Mouse (Mus musculus) lung, adult 2 months (tissue): ENCODE measurements around the gene Olfr1391. TPM values are rescaled to one million over a fixed set of nuclear protein-coding genes. Genes with fewer than 3 reads are reported as not detected.

Source experiments
- DNase-seq: peaks from one replicate; pipeline ENCODE4 v3.0.0; 2022
- H3K4me1 ChIP-seq: fragments of 200-500 bp; 2 replicates; pipeline ENCODE4 v1.6.1; 2011; ENCODE audit warnings: low read length; ENCODE audit not compliant: control insufficient read depth, insufficient read depth
- H3K4me3 ChIP-seq: fragments of 200-500 bp; replicated peaks from 2 replicates; pipeline ENCODE3; 2011; ENCODE audit warnings: low read depth, mild to moderate bottlenecking, control low read depth, low read length; ENCODE audit errors: extremely low read depth
- CTCF ChIP-seq: fragments of 200-500 bp; IDR thresholded peaks from 2 replicates; pipeline ENCODE4 v1.5.1; 2011; ENCODE audit warnings: mild to moderate bottlenecking, low read length, control low read depth; ENCODE audit not compliant: insufficient read depth
- POLR2A ChIP-seq: fragments of 200-500 bp; IDR thresholded peaks from 2 replicates; pipeline ENCODE4 v1.6.1; 2011; ENCODE audit warnings: low read depth, mild to moderate bottlenecking, control low read depth, low read length, borderline replicate concordance; ENCODE audit errors: extremely low read depth
- WGBS: fragments of 180-500 bp; shearing (Covaris S2); methylation state at CpG from one replicate; pipeline ENCODE4 v1.1.7; 2018; 5-methylcytosine and 5-hydroxymethylcytosine counted together
- polyA plus RNA-seq: library from polyadenylated mRNA; depleted of rRNA; stranded (reverse); fragments of >200 nt; gene quantifications from 2 replicates; pipeline ENCODE4 v1.2.3, GENCODE M21; 2012; rRNA removed

The Olfr1391 gene
- polyA plus RNA-seq, 1 experiment: not detected

GRCm38 (mm10) chr11:49334888-49335287 lies 12.3 kb downstream of the Olfr1391 start, which contains the start of gene Olfr1390:
Gene Olfr1390, plus strand, starts transcription at chr11:49335188.
- DNase-seq: no peak
- Histone ChIP-seq H3K4me1 (no peaks in the 10 kb centered on the region), H3K4me3 (no peak within 1 kb of the TSS)
- 87% methylated on average over 1 of the region's 1 CpGs for WGBS
- TF ChIP-seq POLR2A: no peak
- TF ChIP-seq CTCF: no peak

GRCm38 (mm10) chr11:49337150-49337832 lies 14.7 kb downstream of the Olfr1391 start:
- Histone ChIP-seq H3K4me1 (no peaks in the 10 kb centered on the region), H3K4me3 (no peak overlapping the region)
- TF ChIP-seq CTCF: no peak
- no peak for TF ChIP-seq POLR2A
- DNase-seq: no peak
- WGBS: 41% methylated on average over 4 of the region's 4 CpGs

Other genes starting within 250 kb of the Olfr1391 start
- gene Ifi47, start 246.2 kb upstream of the Olfr1391 start, polyA plus RNA-seq: 7.4 and 12.7 TPM in 2 replicates
- 0.17 and 0.26 TPM in 2 replicates for gene Olfr1396, start 207.9 kb upstream of the Olfr1391 start, polyA plus RNA-seq
- not detected in 2 replicates for gene Olfr1395, start 180.5 kb upstream of the Olfr1391 start, polyA plus RNA-seq
- gene Olfr1394, start 168.4 kb upstream of the Olfr1391 start, polyA plus RNA-seq: not detected in 2 replicates
- 1.6 and 2.1 TPM in 2 replicates for gene Btnl9, start 135.6 kb upstream of the Olfr1391 start, polyA plus RNA-seq
- 1.5 and 3.0 TPM in 2 replicates for gene Zfp62, start 119.5 kb upstream of the Olfr1391 start, polyA plus RNA-seq
- 216 and 218 TPM in 2 replicates for gene Mgat1, start 78.6 kb upstream of the Olfr1391 start, polyA plus RNA-seq
- gene Olfr1393, start 44.4 kb upstream of the Olfr1391 start, polyA plus RNA-seq: not detected in 2 replicates
- 0.09 TPM in 1 of 2 replicates, not detected in the other for gene Olfr1392, start 37.5 kb upstream of the Olfr1391 start, polyA plus RNA-seq
- not detected in 2 replicates for gene Olfr10, start 18.0 kb upstream of the Olfr1391 start, polyA plus RNA-seq
- not detected in 2 replicates for gene Olfr1390, start 12.4 kb downstream of the Olfr1391 start, polyA plus RNA-seq
- gene Olfr1389, start 100.3 kb downstream of the Olfr1391 start, polyA plus RNA-seq: not detected in 2 replicates
- 0.07 and 0.08 TPM in 2 replicates for gene Olfr1388, start 113.9 kb downstream of the Olfr1391 start, polyA plus RNA-seq
- gene Olfr1387, start 132.6 kb downstream of the Olfr1391 start, polyA plus RNA-seq: not detected in 2 replicates
- not detected in 2 replicates for gene Olfr1386, start 142.3 kb downstream of the Olfr1391 start, polyA plus RNA-seq
- gene Olfr1385, start 166.3 kb downstream of the Olfr1391 start, polyA plus RNA-seq: not detected in 2 replicates
- not detected in 2 replicates for gene Olfr1384, start 184.0 kb downstream of the Olfr1391 start, polyA plus RNA-seq
- gene Olfr1383, start 196.9 kb downstream of the Olfr1391 start, polyA plus RNA-seq: not detected in 2 replicates
- not detected in 2 replicates for gene Olfr1382, start 205.5 kb downstream of the Olfr1391 start, polyA plus RNA-seq
- gene Olfr1381, start 220.7 kb downstream of the Olfr1391 start, polyA plus RNA-seq: not detected in 2 replicates
- not detected in 2 replicates for gene Olfr1380, start 234.1 kb downstream of the Olfr1391 start, polyA plus RNA-seq